Mouse (Mus musculus) urinary bladder, adult 18-20 months (tissue): ENCODE data around the gene Txnrd1.

Experiments
- DNase-seq, 2 experiments: peaks; one replicate each; pipeline ENCODE4 v3.0.0; 2022; ENCODE audit warnings: low spot score in 2 of 2, mixed read lengths in 2 of 2

Txnrd1 gene

DNA sequence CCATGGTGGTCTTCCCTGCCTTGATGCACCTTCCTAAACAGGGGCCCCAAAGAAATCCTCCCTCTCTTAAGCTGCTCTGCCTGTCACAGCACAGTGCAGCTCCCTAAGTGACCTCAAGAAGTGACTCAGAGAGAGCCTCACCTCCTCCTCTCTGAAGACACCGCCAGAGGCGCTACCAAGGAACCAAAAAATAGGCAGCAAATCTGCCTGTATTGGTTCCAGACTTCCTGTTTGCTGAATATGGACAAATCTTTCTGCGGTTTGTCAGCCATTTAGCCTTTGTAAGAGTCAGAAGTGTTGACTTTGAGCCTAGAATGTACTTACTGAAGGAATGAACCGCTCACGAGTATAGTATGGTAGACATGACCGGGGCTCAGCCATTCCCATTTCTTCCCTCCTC is 80.0 kb downstream of the Txnrd1 start:
- DNase-seq, result no peak

GRCm38 (mm10) chr10:82918675-82919074 is 84.9 kb downstream of the Txnrd1 start:
- DNase-seq, result no peak

- no peak for DNase-seq
Observed at GRCm38 (mm10) chr10:82919404-82919980, 85.7 kb downstream of the Txnrd1 start.

DNA sequence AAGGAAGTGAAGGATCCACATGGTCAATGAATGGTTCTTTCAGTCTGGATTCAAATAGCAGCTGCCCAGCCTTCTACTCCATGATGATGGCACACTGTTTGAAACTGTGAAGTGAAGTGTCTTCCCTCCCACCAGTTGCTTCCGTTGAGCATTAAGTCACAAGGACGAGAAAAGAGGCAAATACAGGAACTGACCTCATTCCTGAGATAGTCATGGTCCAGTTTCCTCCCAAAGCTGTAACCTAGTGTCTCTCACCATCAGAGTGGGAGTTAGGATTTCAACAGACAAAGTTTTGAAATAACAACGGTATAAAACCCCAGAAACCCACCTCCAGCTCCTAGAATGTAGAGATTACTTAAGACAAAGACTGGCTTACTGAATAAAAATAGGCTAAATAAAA is 89.8 kb downstream of the Txnrd1 start:
- no peak for DNase-seq

DNA sequence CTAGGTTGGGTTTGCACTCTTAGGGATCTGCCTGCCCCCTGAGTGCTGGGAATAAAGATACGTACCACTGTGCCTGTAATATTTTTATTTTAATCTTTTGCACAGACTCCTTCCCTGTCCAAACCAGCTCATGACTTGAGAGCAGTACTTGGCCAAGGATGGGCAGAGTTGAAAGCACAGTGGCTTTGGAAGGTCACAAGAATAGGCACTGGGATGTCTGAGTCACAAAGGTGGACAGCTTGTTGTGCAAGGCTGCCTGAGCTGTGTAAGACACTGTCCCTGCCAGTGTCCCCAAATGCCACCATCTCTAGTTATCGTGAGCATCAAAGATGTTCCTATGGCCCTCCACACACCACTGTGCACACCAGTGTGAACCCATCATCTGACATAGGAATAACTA is 91.0 kb downstream of the Txnrd1 start:
- no peak for DNase-seq

GRCm38 (mm10) chr10:82925624-82926023 is 91.9 kb downstream of the Txnrd1 start:
- no peak for DNase-seq

GRCm38 (mm10) chr10:82935018-82935633 is 101.4 kb downstream of the Txnrd1 start:
- no peak for DNase-seq

GRCm38 (mm10) chr10:82935774-82936173 is 102.0 kb downstream of the Txnrd1 start:
- no peak for DNase-seq
